Mouse (Mus musculus) megakaryocyte, embryonic 14.5 days (primary cell): ENCODE results near the gene 1700028K03Rik.

ENCODE experiments used
- FLI1 ChIP-seq: IDR thresholded peaks from 2 replicates; pipeline ENCODE4 v1.6.1; 2012; ENCODE audit warnings: low read length, inconsistent platforms, mixed read lengths
- GATA1 ChIP-seq: IDR thresholded peaks from 3 replicates; pipeline ENCODE4 v1.6.1; 2012; ENCODE audit warnings: mixed read lengths, low read length, inconsistent platforms, borderline replicate concordance

DNA sequence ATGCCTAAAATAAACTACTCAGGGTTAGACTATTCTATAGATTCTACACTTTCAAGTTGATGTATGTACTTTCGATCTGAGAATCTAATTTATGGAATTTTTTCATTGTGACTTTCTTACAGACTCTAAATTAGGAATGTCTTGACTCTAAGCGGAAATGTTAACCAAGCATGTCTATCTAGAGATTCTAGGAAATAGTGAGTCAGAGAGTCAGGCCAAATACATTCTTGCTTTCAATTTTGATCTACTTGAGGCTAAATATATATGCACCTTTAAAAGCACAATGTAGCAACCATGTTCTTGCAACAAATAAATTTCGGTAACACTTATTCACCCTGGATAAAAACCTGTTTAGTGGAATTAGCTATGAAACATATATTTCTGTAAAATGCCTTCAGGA, 5.7 kb upstream of the 1700028K03Rik start:
- TF ChIP-seq GATA1 (no peak), FLI1 (no peak)
